Mouse (Mus musculus): ENCODE measurements around the gene Magi1.
A peak's percentile ranks its signal among the peaks of the same experiment; 100 is the strongest.

The Magi1 gene

GRCm38 (mm10) chr6:94256982-94257830, 26.5 kb downstream of the Magi1 start:
- DNase-seq (ENCODE audit: low spot score in 2 of 2): no peak

- DNase-seq (ENCODE audit: low spot score in 2 of 2): no peak
These were observed 29.8 kb downstream of the Magi1 start for GRCm38 (mm10) chr6:94253943-94254342.

- DNase-seq (ENCODE audit: low spot score in 2 of 2): no peak
These were observed 32.3 kb downstream of the Magi1 start for GRCm38 (mm10) chr6:94251358-94251945.

- no peak for DNase-seq (ENCODE audit: low spot score in 2 of 2)
These were observed 34.4 kb downstream of the Magi1 start for GRCm38 (mm10) chr6:94249286-94249790.

GRCm38 (mm10) chr6:94241251-94241650, 42.5 kb downstream of the Magi1 start:
- DNase-seq (ENCODE audit: low spot score in 2 of 2): peak in 1 of 2 experiments; percentile 44

- no peak for DNase-seq (ENCODE audit: low spot score in 2 of 2)
These were observed 45.1 kb downstream of the Magi1 start for GRCm38 (mm10) chr6:94238643-94239042.

GRCm38 (mm10) chr6:94236899-94237298, 46.8 kb downstream of the Magi1 start:
- DNase-seq (ENCODE audit: low spot score in 2 of 2): no peak

- DNase-seq (ENCODE audit: low spot score in 2 of 2): no peak
These were observed 51.4 kb downstream of the Magi1 start for GRCm38 (mm10) chr6:94232243-94232785.

- DNase-seq (ENCODE audit: low spot score in 2 of 2): no peak
These were observed 51.9 kb downstream of the Magi1 start for GRCm38 (mm10) chr6:94231831-94232230.

GRCm38 (mm10) chr6:94231367-94231766, 52.4 kb downstream of the Magi1 start:
- no peak for DNase-seq (ENCODE audit: low spot score in 2 of 2)

GRCm38 (mm10) chr6:94230918-94231317, 52.8 kb downstream of the Magi1 start:
- DNase-seq (ENCODE audit: low spot score in 2 of 2): no peak

GRCm38 (mm10) chr6:94230129-94230528, 53.6 kb downstream of the Magi1 start:
- DNase-seq (ENCODE audit: low spot score in 2 of 2): no peak

- peak; percentile 37 to 46 for DNase-seq (ENCODE audit: low spot score in 2 of 2)
These were observed 57.5 kb downstream of the Magi1 start for GRCm38 (mm10) chr6:94226262-94226661.

- DNase-seq (ENCODE audit: low spot score in 2 of 2): peak; percentile 27 to 63
These were observed 57.9 kb downstream of the Magi1 start for GRCm38 (mm10) chr6:94225832-94226231.

- no peak for DNase-seq (ENCODE audit: low spot score in 2 of 2)
These were observed 58.6 kb downstream of the Magi1 start for GRCm38 (mm10) chr6:94225091-94225490.

- no peak for DNase-seq (ENCODE audit: low spot score in 2 of 2)
These were observed 61.5 kb downstream of the Magi1 start for GRCm38 (mm10) chr6:94222253-94222652.

GRCm38 (mm10) chr6:94221750-94222149, 62.0 kb downstream of the Magi1 start:
- DNase-seq (ENCODE audit: low spot score in 2 of 2): no peak

GRCm38 (mm10) chr6:94218076-94218475, 65.6 kb downstream of the Magi1 start:
- no peak for DNase-seq (ENCODE audit: low spot score in 2 of 2)

- DNase-seq (ENCODE audit: low spot score in 2 of 2): no peak
These were observed 67.9 kb downstream of the Magi1 start for GRCm38 (mm10) chr6:94215834-94216233.

- DNase-seq (ENCODE audit: low spot score in 2 of 2): no peak
These were observed 68.7 kb downstream of the Magi1 start for GRCm38 (mm10) chr6:94214895-94215538.

GRCm38 (mm10) chr6:94205926-94206325, 77.8 kb downstream of the Magi1 start:
- DNase-seq (ENCODE audit: low spot score in 2 of 2): no peak

- DNase-seq (ENCODE audit: low spot score in 2 of 2): no peak
These were observed 80.0 kb downstream of the Magi1 start for GRCm38 (mm10) chr6:94203642-94204145.

All from left cerebral cortex, adult 9 months (tissue).